Mouse (Mus musculus) limb, embryonic 14.5 days (tissue): ENCODE results near the gene Osr1. TPM values are rescaled to one million over a fixed set of nuclear protein-coding genes. Genes with fewer than 3 reads are reported as not detected.

Experiments
- ATAC-seq: fragments of 200-750 bp; cut with Nextera tagmentation; 2 replicates; pipeline ENCODE4 v1.8.0; 2017; ENCODE audit warnings: low read depth, moderate number of reproducible peaks, moderate TSS enrichment; ENCODE audit not compliant: low FRiP score
- DNase-seq: peaks from one replicate; pipeline ENCODE4 v3.0.0-alpha.2; 2015; ENCODE audit warnings: low spot score
- H3K27ac ChIP-seq: fragments of 300-500 bp; sonication (generic); replicated peaks from 2 replicates; pipeline ENCODE4 v1.5.1; 2014; ENCODE audit warnings: low read depth, mild to moderate bottlenecking, low read length, moderate library complexity, mixed read lengths
- H3K27me3 ChIP-seq: fragments of 300-500 bp; sonication (generic); 2 replicates; pipeline ENCODE4 v1.6.1; 2014; ENCODE audit warnings: low read length, mixed read lengths; ENCODE audit not compliant: control insufficient read depth, insufficient read depth
- H3K36me3 ChIP-seq: fragments of 300-500 bp; sonication (generic); 2 replicates; pipeline ENCODE4 v1.6.1; 2014; ENCODE audit warnings: mild to moderate bottlenecking, low read length, moderate library complexity, mixed read lengths; ENCODE audit not compliant: control insufficient read depth, insufficient read depth
- H3K4me1 ChIP-seq: fragments of 300-500 bp; sonication (generic); 2 replicates; pipeline ENCODE4 v1.6.1; 2014; ENCODE audit warnings: antibody characterized with exemption, low read length, mixed read lengths; ENCODE audit not compliant: control insufficient read depth, insufficient read depth
- H3K4me2 ChIP-seq: fragments of 300-500 bp; sonication (generic); replicated peaks from 2 replicates; pipeline ENCODE4 v1.6.1; 2014; ENCODE audit warnings: low read depth, mild to moderate bottlenecking, low read length, moderate library complexity; ENCODE audit not compliant: severe bottlenecking
- H3K4me3 ChIP-seq: fragments of 300-500 bp; sonication (generic); replicated peaks from 2 replicates; pipeline ENCODE4 v1.5.1; 2014; ENCODE audit warnings: low read length
- H3K9ac ChIP-seq: fragments of 300-500 bp; sonication (generic); 2 replicates; pipeline ENCODE4 v1.6.1; 2014; ENCODE audit warnings: mild to moderate bottlenecking, low read depth, low read length, moderate library complexity; ENCODE audit not compliant: severe bottlenecking
- H3K9me3 ChIP-seq: fragments of 300-500 bp; sonication (generic); 2 replicates; pipeline ENCODE4 v1.6.1; 2016; ENCODE audit warnings: low read length; ENCODE audit not compliant: control insufficient read depth
- POLR2A ChIP-seq: fragments of 200-500 bp; IDR thresholded peaks from 2 replicates; pipeline ENCODE4 v1.8.0; 2012; ENCODE audit warnings: inconsistent platforms, mild to moderate bottlenecking, moderate library complexity, borderline replicate concordance; ENCODE audit not compliant: insufficient read depth, insufficient read length; ENCODE audit errors: extremely low read depth
- WGBS: fragments of 180-500 bp; shearing (Covaris S2); extraction: QIAGEN DNeasy Blood & Tissue Kit; methylation state at CpG from one replicate; pipeline ENCODE4 v1.1.7; 2014; 5-methylcytosine and 5-hydroxymethylcytosine counted together
- polyA plus RNA-seq, 2 experiments: library from polyadenylated mRNA; depleted of rRNA in 1 of 2; stranded (reverse) in 1 of 2; unstranded in 1 of 2; fragments of >200 nt; fragmentation: Nextera tagmentation in 1 of 2; extraction: Ambion mirVana in 1 of 2; gene quantifications; 2 replicates each; pipeline versions ENCODE4 v1.2.1 to v1.2.3; 2012 to 2014

Gene Osr1
- polyA plus RNA-seq, 2 experiments, result 82.5 to 118 TPM

GRCm38 (mm10) chr12:9587732-9588131, 17.8 kb downstream of the Osr1 start:
- ATAC-seq (no peak), DNase-seq (no peak)
- Histone ChIP-seq H3K4me3 (no peak overlapping the region), H3K27ac (no peak overlapping the region), H3K9me3 (no peaks in the 10 kb centered on the region), H3K9ac (no peak overlapping the region), H3K4me2 (no peak overlapping the region), H3K4me1 (peaks cover 2% of the 10 kb centered on the region; the same call in 1 of the 2 replicates), H3K36me3 (0 out of 2 replicates have a peak, but pooled peaks cover 2% of the 10 kb centered on the region), H3K27me3 (peaks cover 2% of the 10 kb centered on the region; the same call in 1 of the 2 replicates)
- WGBS, result 65% methylated on average over 1 of the region's 1 CpGs
- TF ChIP-seq POLR2A, result no peak

DNA sequence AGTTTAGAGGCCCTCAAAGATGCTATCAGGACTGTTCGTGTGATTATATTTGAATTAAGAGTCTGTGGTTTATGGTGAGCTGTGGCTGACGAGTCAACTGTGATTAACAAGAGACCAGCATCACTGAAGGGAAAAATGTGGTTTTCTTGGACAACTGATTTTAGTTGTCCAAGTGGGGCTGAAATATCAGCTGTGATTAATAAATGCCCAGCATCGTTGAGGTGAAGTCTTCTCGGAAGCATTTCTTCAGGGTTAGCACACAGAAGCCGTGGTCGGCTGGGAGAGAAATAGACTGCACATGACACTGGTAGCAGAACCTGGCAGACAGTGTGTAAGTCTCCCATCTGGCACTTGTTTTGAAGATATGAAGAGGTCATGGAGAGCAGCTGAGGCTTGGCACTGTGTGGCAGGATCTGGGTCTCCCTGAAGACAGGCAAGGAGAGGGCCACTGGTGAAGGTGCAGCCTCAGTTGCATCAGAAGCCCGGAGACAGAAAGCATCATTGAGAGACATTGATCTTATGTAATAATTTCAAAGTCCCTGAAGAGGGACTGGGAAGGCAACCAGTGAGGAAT, 19.7 kb downstream of the Osr1 start:
- TF ChIP-seq POLR2A, result no peak
- WGBS, result 80% methylated on average over 7 of the region's 7 CpGs
- no peak overlapping the region for H3K4me3 ChIP-seq
- ATAC-seq (no peak), DNase-seq (peak; percentile 1)
- no peak overlapping the region for H3K9ac ChIP-seq
- no peak overlapping the region for H3K27ac ChIP-seq
- no peaks in the 10 kb centered on the region for H3K27me3 ChIP-seq
- peaks cover 2% of the 10 kb centered on the region; the same call in 1 of the 2 replicates for H3K4me1 ChIP-seq
- no peak overlapping the region for H3K4me2 ChIP-seq
- H3K36me3 ChIP-seq, result no peaks in the 10 kb centered on the region
- no peaks in the 10 kb centered on the region for H3K9me3 ChIP-seq

DNA sequence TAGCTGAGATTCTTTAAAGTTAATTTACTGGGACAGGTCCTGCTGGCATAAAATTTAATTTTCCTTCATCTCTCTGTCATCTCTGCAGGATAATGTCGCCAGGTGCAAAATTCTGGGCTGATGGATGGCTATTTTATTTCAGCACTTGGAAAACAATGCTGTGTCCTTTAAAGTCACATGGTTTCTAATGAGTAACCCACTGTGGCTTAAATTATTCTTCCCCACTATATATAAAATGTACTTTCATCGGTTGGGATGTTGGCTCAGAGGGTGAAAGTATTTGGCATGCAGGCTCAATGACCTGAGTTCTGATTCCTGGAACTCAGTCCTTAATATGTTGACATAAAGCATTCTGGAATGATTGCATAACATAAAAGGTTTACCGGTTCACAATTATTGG, 21.2 kb downstream of the Osr1 start:
- TF ChIP-seq POLR2A, result no peak
- no peaks in the 10 kb centered on the region for H3K27me3 ChIP-seq
- 43% methylated on average over 3 of the region's 3 CpGs for WGBS

DNA sequence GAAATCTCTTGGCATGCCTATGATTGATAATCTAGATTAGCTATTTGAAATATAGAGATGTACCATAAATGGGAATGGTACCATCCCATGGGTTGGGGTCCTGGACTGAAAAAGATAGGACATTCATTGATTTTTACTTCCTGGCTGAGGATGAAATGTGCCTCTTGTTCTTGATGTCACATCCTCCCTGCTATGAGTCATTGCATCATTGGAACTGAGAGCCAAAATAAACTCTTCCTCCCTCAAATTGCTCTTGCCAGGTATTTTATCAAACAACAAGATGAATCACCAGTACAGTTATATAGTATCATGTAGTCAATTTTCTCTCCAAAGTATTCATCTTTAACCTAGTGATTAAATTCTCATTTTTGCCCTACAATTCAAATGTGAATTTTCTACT, 28.3 kb downstream of the Osr1 start:
- Histone ChIP-seq H3K9ac (no peak overlapping the region), H3K27me3 (no peaks in the 10 kb centered on the region), H3K4me2 (no peak overlapping the region), H3K27ac (no peak overlapping the region), H3K4me1 (no peaks in the 10 kb centered on the region), H3K36me3 (no peaks in the 10 kb centered on the region), H3K4me3 (no peak overlapping the region), H3K9me3 (no peaks in the 10 kb centered on the region)
- TF ChIP-seq POLR2A, result no peak
- DNase-seq (no peak), ATAC-seq (no peak)

More for the DNA sequence above, 21.2 kb downstream of the Osr1 start:
- H3K9me3 ChIP-seq, result no peaks in the 10 kb centered on the region
- no peak for ATAC-seq
- no peak overlapping the region for H3K9ac ChIP-seq
- H3K36me3 ChIP-seq, result no peaks in the 10 kb centered on the region
- peak; percentile 3 for DNase-seq
- no peak overlapping the region for H3K27ac ChIP-seq
- no peaks in the 10 kb centered on the region for H3K4me1 ChIP-seq
- H3K4me2 ChIP-seq, result no peak overlapping the region
- H3K4me3 ChIP-seq, result no peak overlapping the region
